In the genomic region with DNA sequence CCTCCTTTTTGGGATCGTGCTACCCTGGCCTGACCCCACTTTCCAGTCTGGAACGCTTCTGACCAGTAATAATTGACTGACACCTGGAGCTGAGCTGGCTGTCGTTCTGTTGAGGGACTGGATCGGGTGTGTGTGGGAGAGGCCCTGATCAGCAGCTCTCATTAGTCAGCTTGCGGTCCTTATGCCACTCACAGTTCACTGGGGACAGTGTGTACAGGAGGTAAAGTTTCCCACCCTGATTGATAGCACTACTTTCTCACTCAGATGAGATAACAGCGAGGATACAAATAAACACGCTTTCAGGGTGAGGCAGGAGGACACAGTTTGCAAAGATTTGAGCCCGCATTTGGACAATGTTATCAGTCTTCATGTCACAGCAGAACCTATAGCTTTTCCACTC, we compare ENCODE assay signal across 25 mouse cellular contexts.
"Had no signal": no experiment of that assay in that cellular context is flagged by ENCODE, and none has a peak within 500 bp of the region (broad histone marks: within the 10 kb centered on the region; RNA-seq: fewer than 3 reads in every experiment).

No protein-coding gene starts in this region.

- H3K9ac ChIP-seq: forebrain, embryonic 15.5 days; forebrain, postnatal 0 days; heart, embryonic 13.5 days; heart, embryonic 15.5 days; hindbrain, embryonic 13.5 days; hindbrain, embryonic 15.5 days; kidney, embryonic 15.5 days; limb, embryonic 12.5 days; liver, embryonic 13.5 days; liver, embryonic 15.5 days had no signal

- H3K27ac ChIP-seq: forebrain, embryonic 15.5 days; heart, embryonic 13.5 days; heart, embryonic 15.5 days; hindbrain, embryonic 13.5 days; hindbrain, embryonic 15.5 days; hindbrain, postnatal 0 days; kidney, embryonic 15.5 days; limb, embryonic 10.5 days; limb, embryonic 12.5 days; liver, embryonic 13.5 days; liver, embryonic 15.5 days had no signal

- DNase-seq: forebrain, postnatal 0 days; gastrocnemius, postnatal 14 days; gastrocnemius, postnatal 36 days; heart, adult 18-20 months; heart, postnatal 14 days; heart, postnatal 36 days; kidney, adult 18-20 months; kidney, adult 8-10 months; kidney, postnatal 10 days; kidney, postnatal 36 days; layer of hippocampus, postnatal 36 days; liver; liver, embryonic 13.5 days had no signal

- H3K27me3 ChIP-seq: forebrain, embryonic 15.5 days; heart, embryonic 13.5 days; heart, embryonic 15.5 days; hindbrain, embryonic 13.5 days; hindbrain, embryonic 15.5 days; kidney, embryonic 15.5 days; limb, embryonic 12.5 days; liver, embryonic 13.5 days; liver, embryonic 15.5 days had no signal

- H3K4me1 ChIP-seq: forebrain, embryonic 15.5 days; heart, embryonic 13.5 days; heart, embryonic 15.5 days; hindbrain, embryonic 13.5 days; hindbrain, embryonic 15.5 days; kidney, embryonic 15.5 days; limb, embryonic 10.5 days; limb, embryonic 12.5 days; liver, embryonic 13.5 days; liver, embryonic 15.5 days had no signal

- ATAC-seq: forebrain, embryonic 15.5 days; forebrain, postnatal 0 days; hindbrain, postnatal 0 days; intestine, embryonic 16.5 days had no signal

- H3K36me3 ChIP-seq: forebrain, embryonic 15.5 days; heart, embryonic 13.5 days; heart, embryonic 15.5 days; hindbrain, embryonic 13.5 days; hindbrain, embryonic 15.5 days; kidney, embryonic 15.5 days; limb, embryonic 10.5 days; limb, embryonic 12.5 days; liver, embryonic 13.5 days; liver, embryonic 15.5 days had no signal

- H3K9me3 ChIP-seq: forebrain, embryonic 15.5 days; heart, embryonic 13.5 days; heart, embryonic 15.5 days; hindbrain, embryonic 13.5 days; hindbrain, embryonic 15.5 days; kidney, embryonic 15.5 days; limb, embryonic 10.5 days; limb, embryonic 12.5 days; liver, embryonic 13.5 days; liver, embryonic 15.5 days had no signal

- H3K4me2 ChIP-seq: forebrain, embryonic 15.5 days; heart, embryonic 13.5 days; heart, embryonic 15.5 days; hindbrain, embryonic 13.5 days; hindbrain, embryonic 15.5 days; kidney, embryonic 15.5 days; limb, embryonic 12.5 days; liver, embryonic 11.5 days; liver, embryonic 13.5 days; liver, embryonic 15.5 days had no signal

- H3K4me3 ChIP-seq: forebrain, embryonic 15.5 days; heart, embryonic 13.5 days; heart, embryonic 15.5 days; hindbrain, embryonic 13.5 days; hindbrain, embryonic 15.5 days; kidney, embryonic 15.5 days; limb, embryonic 10.5 days; limb, embryonic 12.5 days; liver, embryonic 13.5 days; liver, embryonic 15.5 days had no signal
